Mouse (Mus musculus) midbrain, embryonic 12.5 days (tissue): ENCODE measurements at regions not wholly inside any gene's neighbourhood (a gene's known extent, or its start where the extent isn't known, plus 50 kb on each side); places are given as distances from the start of the nearest gene placed in this dataset.
"Not testable (repeated sequence)": the region's sequence is repeated elsewhere in the genome, so short reads cannot be mapped to it uniquely, and the experiment has no call there.

ENCODE experiments used
- ATAC-seq: fragments of 200-750 bp; cut with Nextera tagmentation; 2 replicates; pipeline ENCODE4 v1.8.0; 2017; ENCODE audit warnings: low read depth, moderate TSS enrichment, moderate library complexity; ENCODE audit not compliant: low FRiP score
- H3K27ac ChIP-seq: fragments of 300-500 bp; sonication (generic); replicated peaks from 2 replicates; pipeline ENCODE4 v1.5.1; 2016; ENCODE audit warnings: mild to moderate bottlenecking
- H3K27me3 ChIP-seq: fragments of 300-500 bp; sonication (generic); 2 replicates; pipeline ENCODE4 v1.6.1; 2016; ENCODE audit warnings: mild to moderate bottlenecking
- H3K36me3 ChIP-seq: fragments of 300-500 bp; sonication (generic); 2 replicates; pipeline ENCODE4 v1.6.1; 2016
- H3K4me1 ChIP-seq: fragments of 300-500 bp; sonication (generic); 2 replicates; pipeline ENCODE4 v1.6.1; 2016
- H3K4me2 ChIP-seq: fragments of 300-500 bp; sonication (generic); replicated peaks from 2 replicates; pipeline ENCODE4 v1.6.1; 2016; ENCODE audit warnings: mild to moderate bottlenecking, moderate library complexity
- H3K4me3 ChIP-seq: fragments of 300-500 bp; sonication (generic); 2 replicates; pipeline ENCODE4 v1.5.1; 2016; ENCODE audit warnings: mild to moderate bottlenecking
- H3K9ac ChIP-seq: fragments of 300-500 bp; sonication (generic); replicated peaks from 2 replicates; pipeline ENCODE4 v1.6.1; 2016; ENCODE audit warnings: mild to moderate bottlenecking, moderate library complexity
- H3K9me3 ChIP-seq: fragments of 300-500 bp; sonication (generic); 2 replicates; pipeline ENCODE4 v1.6.1; 2016; ENCODE audit warnings: mild to moderate bottlenecking
- WGBS: fragments of 180-500 bp; shearing (Covaris S2); methylation state at CpG from one replicate; pipeline ENCODE4 v1.1.7; 2016; 5-methylcytosine and 5-hydroxymethylcytosine counted together

DNA sequence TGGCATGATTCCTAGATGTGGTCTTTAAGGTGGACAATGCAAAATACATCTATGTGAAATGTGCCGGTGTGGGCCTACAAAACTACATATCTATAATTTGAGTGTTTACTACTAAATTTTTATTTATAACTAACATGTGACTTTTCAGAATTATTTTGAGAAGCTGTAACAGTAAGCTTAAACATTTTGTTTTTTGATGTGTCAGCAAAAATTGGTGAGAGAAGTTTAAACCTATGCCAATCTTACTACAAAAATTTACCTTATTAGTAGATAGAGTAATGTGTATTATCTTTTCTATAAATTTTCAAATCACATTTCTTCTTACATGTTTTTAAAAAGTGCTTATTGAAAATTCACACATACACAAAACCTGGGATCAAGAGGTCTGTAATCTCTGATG is 525.1 kb upstream of the Rorb start:
- Histone ChIP-seq H3K4me1 (no peaks in the 10 kb centered on the region), H3K27ac (no peak overlapping the region), H3K36me3 (no peaks in the 10 kb centered on the region), H3K9ac (no peak overlapping the region), H3K9me3 (no peaks in the 10 kb centered on the region), H3K4me3 (no peak overlapping the region), H3K27me3 (no peaks in the 10 kb centered on the region), H3K4me2 (no peak overlapping the region)
- 97% methylated on average over 1 of the region's 1 CpGs for WGBS
- no peak for ATAC-seq

DNA sequence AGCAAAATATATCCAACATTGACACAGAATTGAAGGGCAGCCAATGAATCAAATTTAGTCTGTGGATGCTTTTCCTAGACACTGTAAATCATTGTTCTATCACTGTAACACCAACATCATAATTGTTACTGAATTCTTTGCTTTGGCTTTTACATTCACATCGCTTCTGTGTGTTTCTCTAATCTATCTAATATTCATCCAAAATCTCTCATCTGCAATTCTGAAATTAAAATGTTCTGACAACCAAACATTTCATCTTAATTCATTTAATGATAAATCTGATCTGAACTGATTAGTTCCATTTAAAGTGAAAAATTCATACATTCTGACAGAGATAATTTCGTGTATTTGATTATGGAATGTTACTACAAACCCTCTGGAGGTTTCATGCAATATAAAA is 476.9 kb upstream of the Rorb start:
- Histone ChIP-seq H3K4me3 (no peak overlapping the region), H3K9ac (no peak overlapping the region), H3K27ac (no peak overlapping the region), H3K36me3 (no peaks in the 10 kb centered on the region), H3K4me1 (no peaks in the 10 kb centered on the region), H3K27me3 (no peaks in the 10 kb centered on the region), H3K9me3 (no peaks in the 10 kb centered on the region), H3K4me2 (no peak overlapping the region)
- WGBS: 65% methylated on average over 2 of the region's 2 CpGs
- ATAC-seq: no peak

- 86% methylated on average over 10 of the region's 10 CpGs for WGBS
- not testable (repeated sequence) for H3K36me3 ChIP-seq, H3K4me3 ChIP-seq, H3K4me1 ChIP-seq, H3K27ac ChIP-seq, ATAC-seq, H3K4me2 ChIP-seq, H3K27me3 ChIP-seq, H3K9ac ChIP-seq, H3K9me3 ChIP-seq
Observed at GRCm38 (mm10) chr19:19575000-19575544, 464.1 kb upstream of the Rorb start.

- Histone ChIP-seq H3K36me3 (no peaks in the 10 kb centered on the region), H3K4me1 (no peaks in the 10 kb centered on the region), H3K27me3 (no peaks in the 10 kb centered on the region), H3K4me2 (no peak overlapping the region), H3K9me3 (no peaks in the 10 kb centered on the region), H3K9ac (no peak overlapping the region), H3K4me3 (no peak overlapping the region), H3K27ac (no peak overlapping the region)
- 72% methylated on average over 2 of the region's 2 CpGs for WGBS
- no peak for ATAC-seq
Observed at GRCm38 (mm10) chr19:19564657-19565056, 453.7 kb upstream of the Rorb start.

- H3K9ac ChIP-seq: no peak overlapping the region
- no peak overlapping the region for H3K4me3 ChIP-seq
- H3K4me2 ChIP-seq: no peak overlapping the region
- 79% methylated on average over 2 of the region's 2 CpGs for WGBS
- no peaks in the 10 kb centered on the region for H3K36me3 ChIP-seq
- H3K27ac ChIP-seq: no peak overlapping the region
- no peaks in the 10 kb centered on the region for H3K27me3 ChIP-seq
- no peak for ATAC-seq
- no peaks in the 10 kb centered on the region for H3K4me1 ChIP-seq
- no peaks in the 10 kb centered on the region for H3K9me3 ChIP-seq
Observed at GRCm38 (mm10) chr19:19535131-19535530, 424.1 kb upstream of the Rorb start.

- no peak overlapping the region for H3K4me2 ChIP-seq
- no peak overlapping the region for H3K27ac ChIP-seq
- no peak overlapping the region for H3K4me3 ChIP-seq
- no peaks in the 10 kb centered on the region for H3K36me3 ChIP-seq
- 64% methylated on average over 1 of the region's 1 CpGs for WGBS
- H3K27me3 ChIP-seq: no peaks in the 10 kb centered on the region
- no peaks in the 10 kb centered on the region for H3K9me3 ChIP-seq
- H3K9ac ChIP-seq: no peak overlapping the region
- no peak for ATAC-seq
- no peaks in the 10 kb centered on the region for H3K4me1 ChIP-seq
Observed at GRCm38 (mm10) chr19:19524232-19524631, 413.2 kb upstream of the Rorb start.

DNA sequence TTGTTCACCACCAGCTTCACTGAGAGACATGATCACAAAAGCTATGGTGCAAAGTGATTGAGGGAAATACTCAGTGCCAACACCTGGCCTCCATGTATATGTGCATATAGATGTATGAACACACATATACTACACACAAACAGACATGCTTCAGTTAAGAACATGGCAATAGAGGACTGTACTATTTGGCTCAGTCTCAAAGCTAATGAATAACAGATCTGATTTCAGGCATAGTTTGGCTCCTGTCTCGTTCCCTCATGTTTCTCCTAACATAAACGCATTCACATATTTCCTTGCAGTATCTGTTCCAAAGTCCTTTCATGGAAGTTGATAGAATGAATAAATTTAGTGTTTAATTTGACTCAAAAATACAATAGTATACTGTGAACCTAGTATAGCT is 412.6 kb upstream of the Rorb start:
- Histone ChIP-seq H3K4me2 (no peak overlapping the region), H3K4me1 (no peaks in the 10 kb centered on the region), H3K4me3 (no peak overlapping the region), H3K9me3 (no peaks in the 10 kb centered on the region), H3K36me3 (no peaks in the 10 kb centered on the region), H3K27me3 (no peaks in the 10 kb centered on the region), H3K27ac (no peak overlapping the region), H3K9ac (no peak overlapping the region)
- no peak for ATAC-seq
- WGBS: 87% methylated on average over 2 of the region's 2 CpGs

GRCm38 (mm10) chr19:19478192-19478932 is 367.4 kb upstream of the Rorb start:
- Histone ChIP-seq H3K27me3 (no peaks in the 10 kb centered on the region), H3K9me3 (no peaks in the 10 kb centered on the region), H3K36me3 (no peaks in the 10 kb centered on the region), H3K27ac (no peak overlapping the region), H3K4me1 (no peaks in the 10 kb centered on the region), H3K4me2 (no peak overlapping the region), H3K4me3 (no peak overlapping the region), H3K9ac (no peak overlapping the region)
- 47% methylated on average over 2 of the region's 2 CpGs for WGBS
- ATAC-seq: peak; percentile 82
